Mouse (Mus musculus) heart, adult 2 months (tissue): ENCODE measurements around the gene Pom121l12. TPM values are rescaled to one million over a fixed set of nuclear protein-coding genes. Genes with fewer than 3 reads are reported as not detected.

Experiments used
- DNase-seq, 2 experiments: peaks; one replicate each; pipeline ENCODE4 v3.0.0; 2021
- H3K27ac ChIP-seq: fragments of 200-600 bp; 2 replicates; pipeline ENCODE4 v1.8.1; 2022
- H3K27me3 ChIP-seq: fragments of 200-500 bp; 2 replicates; pipeline ENCODE4 v1.6.1; 2012; ENCODE audit warnings: mild to moderate bottlenecking, low read length, inconsistent platforms, mixed read lengths; ENCODE audit not compliant: control insufficient read depth, insufficient read depth
- H3K36me3 ChIP-seq: fragments of 200-500 bp; 2 replicates; pipeline ENCODE4 v1.6.1; 2012; ENCODE audit warnings: low read length, inconsistent platforms; ENCODE audit not compliant: control insufficient read depth, insufficient read depth
- H3K4me1 ChIP-seq: fragments of 200-500 bp; 2 replicates; pipeline ENCODE4 v1.6.1; 2011; ENCODE audit warnings: low read length; ENCODE audit not compliant: control insufficient read depth, insufficient read depth
- H3K4me3 ChIP-seq: fragments of 200-600 bp; 2 replicates; pipeline ENCODE4 v1.8.1; 2022
- H3K79me2 ChIP-seq: fragments of 200-500 bp; replicated peaks from 2 replicates; pipeline ENCODE4 v1.6.1; 2012; ENCODE audit warnings: mild to moderate bottlenecking, inconsistent platforms, low read length, moderate library complexity, mixed read lengths; ENCODE audit not compliant: control insufficient read depth, insufficient read depth
- H3K9ac ChIP-seq: fragments of 200-500 bp; 2 replicates; pipeline ENCODE4 v1.6.1; 2012; ENCODE audit warnings: low read depth, mild to moderate bottlenecking, control low read depth, inconsistent platforms, low read length, mixed read lengths
- CTCF ChIP-seq: fragments of 200-600 bp; IDR thresholded peaks from 2 replicates; pipeline ENCODE4 v1.8.1; 2022; ENCODE audit warnings: antibody characterized with exemption, mild to moderate bottlenecking, moderate library complexity
- EP300 ChIP-seq: fragments of 200-500 bp; IDR thresholded peaks from 2 replicates; pipeline ENCODE4 v1.6.1; 2011; ENCODE audit warnings: low read depth, low read length, control low read depth; ENCODE audit not compliant: insufficient read depth
- POLR2A ChIP-seq: fragments of 200-500 bp; IDR thresholded peaks from 2 replicates; pipeline ENCODE4 v1.6.1; 2011; ENCODE audit warnings: mild to moderate bottlenecking, low read depth, low read length, control low read depth; ENCODE audit not compliant: insufficient read depth
- WGBS: fragments of 180-500 bp; shearing (Covaris S2); methylation state at CpG from one replicate; pipeline ENCODE4 v1.1.7; 2018; 5-methylcytosine and 5-hydroxymethylcytosine counted together
- intact Hi-C: fragments of 180-260 bp; cut with DNase I; formaldehyde crosslinking; loops from one replicate; pipeline ENCODE4 v1.15.1; 2025
- long read RNA-seq: library from polyadenylated mRNA; stranded (forward); transcript quantifications from one replicate; pipeline ENCODE4 v2.0.0, GENCODE M21; 2021
- polyA plus RNA-seq: library from polyadenylated mRNA; depleted of rRNA; stranded (reverse); fragments of >200 nt; gene quantifications from 2 replicates; pipeline ENCODE4 v1.2.3, GENCODE M21; 2012; rRNA removed
- total RNA-seq, 2 experiments: library from RNA; stranded (reverse); gene quantifications; 2 replicates each; pipeline ENCODE4 v1.2.3; 2021

The Pom121l12 gene
- total RNA-seq (not detected), polyA plus RNA-seq (0.23 TPM in 1 of 2 replicates, not detected in the other)
- long read RNA-seq: 0 reads

DNA sequence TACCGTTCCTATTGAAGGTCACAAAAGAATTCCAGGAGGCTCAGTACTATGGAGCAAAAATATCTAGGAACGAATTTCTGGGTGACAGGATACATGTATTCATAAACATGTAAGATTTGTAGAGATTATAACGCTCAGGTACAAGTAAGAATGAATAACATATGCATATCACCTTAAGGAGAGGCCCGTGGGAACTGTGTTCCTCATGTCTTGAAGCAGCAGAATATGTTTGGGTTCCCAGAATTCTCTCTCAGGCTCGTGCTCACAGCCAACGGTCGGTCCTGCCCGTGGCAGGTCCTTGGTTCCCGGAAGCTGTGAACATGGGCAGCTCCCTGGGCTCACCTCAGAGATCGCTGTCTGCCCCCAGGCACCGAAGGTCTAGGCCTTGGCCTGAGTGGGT, at the start of gene Pom121l12:
TSS of gene Pom121l12 (plus strand) at position 301 of the 400 bp plus-strand sequence.
- Histone ChIP-seq H3K27me3 (no peaks in the 10 kb centered on the region), H3K4me1 (no peaks in the 10 kb centered on the region), H3K79me2 (no peaks in the 10 kb centered on the region), H3K27ac (no peak within 1 kb of the TSS), H3K4me3 (no peak within 1 kb of the TSS), H3K9ac (no peak within 1 kb of the TSS), H3K36me3 (no peaks in the 10 kb centered on the region)
- intact Hi-C loops: no loop called here
- 78% methylated on average over 11 of the region's 11 CpGs for WGBS
- TF ChIP-seq CTCF: no peak
- no peak for TF ChIP-seq EP300
- no peak for TF ChIP-seq POLR2A
- no peak for DNase-seq

- WGBS: 75% methylated on average over 2 of the region's 2 CpGs
These were observed 12.8 kb downstream of the Pom121l12 start for GRCm38 (mm10) chr11:14611859-14612258.

More at GRCm38 (mm10) chr11:14611859-14612258, 12.8 kb downstream of the Pom121l12 start:
- no peak for TF ChIP-seq POLR2A
- no peak for TF ChIP-seq CTCF
- TF ChIP-seq EP300: no peak
- no peak for DNase-seq
- no peak overlapping the region for H3K27ac ChIP-seq
- H3K36me3 ChIP-seq: no peaks in the 10 kb centered on the region
- no peaks in the 10 kb centered on the region for H3K4me1 ChIP-seq
- H3K79me2 ChIP-seq: no peaks in the 10 kb centered on the region
- intact Hi-C loops: no loop called here
- no peaks in the 10 kb centered on the region for H3K27me3 ChIP-seq
- no peak overlapping the region for H3K4me3 ChIP-seq
- H3K9ac ChIP-seq: no peak overlapping the region
